Mouse (Mus musculus): ENCODE results near the gene A830005F24Rik. TPM values are rescaled to one million over a fixed set of nuclear protein-coding genes. Genes with fewer than 3 reads are reported as not detected.

A830005F24Rik gene
- polyA plus RNA-seq, 1 experiment from 2014 or later: 0.36 TPM

GRCm38 (mm10) chr13:48531448-48531847, 18.1 kb downstream of the A830005F24Rik start:
- ATAC-seq (ENCODE audit: low FRiP score, low TSS enrichment) (no peak), DNase-seq (ENCODE audit: low spot score) (no peak)
- no peak overlapping the region for H3K9ac ChIP-seq (ENCODE audit: low read length)
- WGBS: 74% methylated on average over 2 of the region's 2 CpGs
- no peak overlapping the region for H3K4me3 ChIP-seq (ENCODE audit: low read depth, low read length)
- no peaks in the 10 kb centered on the region for H3K36me3 ChIP-seq (ENCODE audit: control insufficient read depth, insufficient read depth, low read length)
- H3K4me2 ChIP-seq (replicated peaks; ENCODE audit: low read depth): no peak overlapping the region
- H3K4me1 ChIP-seq (replicated peaks; ENCODE audit: control insufficient read depth, insufficient read depth): no peaks in the 10 kb centered on the region
- H3K27me3 ChIP-seq (ENCODE audit: control insufficient read depth, insufficient read depth, low read length): no peaks in the 10 kb centered on the region
- no peak overlapping the region for H3K27ac ChIP-seq (replicated peaks)
- no peak for TF ChIP-seq EP300 (optimal IDR thresholded peaks at IDR 0.05)
- no peak for TF ChIP-seq CTCF (IDR thresholded peaks at IDR 0.05; ENCODE audit: low read depth)
- no peaks in the 10 kb centered on the region for H3K9me3 ChIP-seq (ENCODE audit: control insufficient read depth, low read length)

- peak; percentile 18; the same call in 1 of the 2 replicates for ATAC-seq (ENCODE audit: low FRiP score, low TSS enrichment)
- 91% methylated on average over 5 of the region's 5 CpGs for WGBS
- TF ChIP-seq EP300 (optimal IDR thresholded peaks at IDR 0.05): no peak
- no peak for TF ChIP-seq CTCF (IDR thresholded peaks at IDR 0.05; ENCODE audit: low read depth)
Observed at GRCm38 (mm10) chr13:48533441-48533840, 20.1 kb downstream of the A830005F24Rik start.

GRCm38 (mm10) chr13:48540488-48540887, 27.1 kb downstream of the A830005F24Rik start:
- H3K36me3 ChIP-seq (ENCODE audit: control insufficient read depth, insufficient read depth, low read length): no peaks in the 10 kb centered on the region
- H3K27ac ChIP-seq (replicated peaks): no peak overlapping the region
- no peaks in the 10 kb centered on the region for H3K27me3 ChIP-seq (ENCODE audit: control insufficient read depth, insufficient read depth, low read length)
- no peak overlapping the region for H3K4me3 ChIP-seq (ENCODE audit: low read depth, low read length)
- peaks cover 2% of the 10 kb centered on the region for H3K4me1 ChIP-seq (replicated peaks; ENCODE audit: control insufficient read depth, insufficient read depth)
- ATAC-seq (ENCODE audit: low FRiP score, low TSS enrichment): no peak
- WGBS: 23% methylated on average over 1 of the region's 1 CpGs
- H3K9ac ChIP-seq (ENCODE audit: low read length): no peak overlapping the region
- H3K9me3 ChIP-seq (ENCODE audit: control insufficient read depth, low read length): no peaks in the 10 kb centered on the region
- no peak overlapping the region for H3K4me2 ChIP-seq (replicated peaks; ENCODE audit: low read depth)
- TF ChIP-seq EP300 (optimal IDR thresholded peaks at IDR 0.05): no peak
- no peak for DNase-seq (ENCODE audit: low spot score)

More at GRCm38 (mm10) chr13:48533441-48533840, 20.1 kb downstream of the A830005F24Rik start:
- Histone ChIP-seq H3K27me3 (ENCODE audit: control insufficient read depth, insufficient read depth, low read length) (no peaks in the 10 kb centered on the region), H3K27ac (replicated peaks) (no peak overlapping the region), H3K9me3 (ENCODE audit: control insufficient read depth, low read length) (no peaks in the 10 kb centered on the region), H3K36me3 (ENCODE audit: control insufficient read depth, insufficient read depth, low read length) (no peaks in the 10 kb centered on the region), H3K4me2 (replicated peaks; ENCODE audit: low read depth) (no peak overlapping the region), H3K4me3 (ENCODE audit: low read depth, low read length) (no peak overlapping the region), H3K4me1 (replicated peaks; ENCODE audit: control insufficient read depth, insufficient read depth) (no peaks in the 10 kb centered on the region), H3K9ac (ENCODE audit: low read length) (no peak overlapping the region)
- DNase-seq (ENCODE audit: low spot score): no peak

GRCm38 (mm10) chr13:48544391-48544790, 31.0 kb downstream of the A830005F24Rik start:
- Histone ChIP-seq H3K4me1 (replicated peaks; ENCODE audit: control insufficient read depth, insufficient read depth) (no peaks in the 10 kb centered on the region; the same call in none of the 2 replicates), H3K27ac (replicated peaks) (no peak overlapping the region), H3K4me3 (ENCODE audit: low read depth, low read length) (no peak overlapping the region), H3K9ac (ENCODE audit: low read length) (no peak overlapping the region), H3K36me3 (ENCODE audit: control insufficient read depth, insufficient read depth, low read length) (no peaks in the 10 kb centered on the region), H3K4me2 (replicated peaks; ENCODE audit: low read depth) (peak overlapping the region; percentile 58), H3K27me3 (ENCODE audit: control insufficient read depth, insufficient read depth, low read length) (no peaks in the 10 kb centered on the region), H3K9me3 (ENCODE audit: control insufficient read depth, low read length) (no peaks in the 10 kb centered on the region)
- ATAC-seq (ENCODE audit: low FRiP score, low TSS enrichment) (no peak), DNase-seq (ENCODE audit: low spot score) (no peak)
- TF ChIP-seq CTCF (IDR thresholded peaks at IDR 0.05; ENCODE audit: low read depth) (no peak), EP300 (optimal IDR thresholded peaks at IDR 0.05) (no peak)

- H3K4me1 ChIP-seq (replicated peaks; ENCODE audit: control insufficient read depth, insufficient read depth): no peaks in the 10 kb centered on the region; the same call in none of the 2 replicates
- TF ChIP-seq CTCF (IDR thresholded peaks at IDR 0.05; ENCODE audit: low read depth) (no peak), EP300 (optimal IDR thresholded peaks at IDR 0.05) (no peak)
- H3K27ac ChIP-seq (replicated peaks): no peak overlapping the region
- peak overlapping the region; percentile 96 for H3K4me3 ChIP-seq (ENCODE audit: low read depth, low read length)
- ATAC-seq (ENCODE audit: low FRiP score, low TSS enrichment) (no peak), DNase-seq (ENCODE audit: low spot score) (no peak)
- WGBS: 24% methylated on average over 4 of the region's 4 CpGs
- H3K9me3 ChIP-seq (ENCODE audit: control insufficient read depth, low read length): no peaks in the 10 kb centered on the region
- H3K4me2 ChIP-seq (replicated peaks; ENCODE audit: low read depth): peak overlapping the region; percentile 58
- H3K27me3 ChIP-seq (ENCODE audit: control insufficient read depth, insufficient read depth, low read length): no peaks in the 10 kb centered on the region
- peak overlapping the region; percentile 82; the same call in 1 of the 2 replicates for H3K9ac ChIP-seq (ENCODE audit: low read length)
- no peaks in the 10 kb centered on the region for H3K36me3 ChIP-seq (ENCODE audit: control insufficient read depth, insufficient read depth, low read length)
Observed at GRCm38 (mm10) chr13:48544867-48545266, 31.5 kb downstream of the A830005F24Rik start.

- Histone ChIP-seq H3K9me3 (ENCODE audit: control insufficient read depth, low read length) (no peaks in the 10 kb centered on the region), H3K36me3 (ENCODE audit: control insufficient read depth, insufficient read depth, low read length) (no peaks in the 10 kb centered on the region), H3K27ac (replicated peaks) (peak overlapping the region; percentile 100), H3K4me2 (replicated peaks; ENCODE audit: low read depth) (peak overlapping the region; percentile 58), H3K27me3 (ENCODE audit: control insufficient read depth, insufficient read depth, low read length) (no peaks in the 10 kb centered on the region), H3K9ac (ENCODE audit: low read length) (peak overlapping the region; percentile 99), H3K4me3 (ENCODE audit: low read depth, low read length) (peak overlapping the region; percentile 96), H3K4me1 (replicated peaks; ENCODE audit: control insufficient read depth, insufficient read depth) (no peaks in the 10 kb centered on the region; the same call in none of the 2 replicates)
- WGBS: under 1% methylated on average over 59 of the region's 72 CpGs
- DNase-seq (ENCODE audit: low spot score) (peak; percentile 99), ATAC-seq (ENCODE audit: low FRiP score, low TSS enrichment) (peak; percentile 90)
- peak; percentile 66 for TF ChIP-seq EP300 (optimal IDR thresholded peaks at IDR 0.05)
- TF ChIP-seq CTCF (IDR thresholded peaks at IDR 0.05; ENCODE audit: low read depth): no peak
Observed at GRCm38 (mm10) chr13:48545476-48546281, 32.3 kb downstream of the A830005F24Rik start.

All from stomach, postnatal 0 days (tissue).